Mouse (Mus musculus) liver, embryonic 14.5 days (tissue): ENCODE results near the gene Ghrh. TPM values are rescaled to one million over a fixed set of nuclear protein-coding genes. Genes with fewer than 3 reads are reported as not detected.

Experiments used
- ATAC-seq: fragments of 200-750 bp; cut with Nextera tagmentation; 2 replicates; pipeline ENCODE4 v1.8.0; 2017; ENCODE audit warnings: moderate number of reproducible peaks, mild to moderate bottlenecking, moderate library complexity; ENCODE audit not compliant: insufficient read depth
- DNase-seq, 3 experiments: peaks; one replicate each; pipeline ENCODE4 v3.0.0-alpha.2; 2012 to 2013; ENCODE audit warnings: low read depth in 3 of 3, low spot score in 3 of 3
- H3K27ac ChIP-seq: fragments of 300-500 bp; sonication (generic); 2 replicates; pipeline ENCODE4 v1.5.1; 2014; ENCODE audit warnings: moderate library complexity, mild to moderate bottlenecking, control low read depth, inconsistent platforms
- H3K27me3 ChIP-seq: fragments of 300-500 bp; sonication (generic); 2 replicates; pipeline ENCODE4 v1.6.1; 2014; ENCODE audit warnings: mild to moderate bottlenecking, low read length, moderate library complexity; ENCODE audit not compliant: control insufficient read depth, insufficient read depth
- H3K36me3 ChIP-seq: fragments of 300-500 bp; sonication (generic); replicated peaks from 2 replicates; pipeline ENCODE4 v1.6.1; 2014; ENCODE audit warnings: low read depth; ENCODE audit not compliant: control insufficient read depth, insufficient read depth
- H3K4me1 ChIP-seq, 2 experiments: fragments of 200-500 bp in 1 of 2; fragments of 300-500 bp in 1 of 2; sonication (generic) in 1 of 2; replicated peaks; 2 replicates each; pipeline ENCODE4 v1.6.1; 2012 to 2014; ENCODE audit warnings: antibody characterized with exemption in 1 of 2, inconsistent platforms in 1 of 2, low read length in 1 of 2; ENCODE audit not compliant: control insufficient read depth in 2 of 2, insufficient read depth in 2 of 2
- H3K4me2 ChIP-seq: fragments of 300-500 bp; sonication (generic); 2 replicates; pipeline ENCODE4 v1.6.1; 2014; ENCODE audit warnings: low read depth, mild to moderate bottlenecking, control low read depth, moderate library complexity
- H3K4me3 ChIP-seq, 2 experiments: fragments of 200-500 bp in 1 of 2; fragments of 300-500 bp in 1 of 2; sonication (generic) in 1 of 2; 2 replicates each; pipeline ENCODE4 v1.5.1; 2012 to 2014; ENCODE audit warnings: low read depth in 2 of 2, low read length in 2 of 2, mild to moderate bottlenecking in 2 of 2, control low read depth in 1 of 2, inconsistent platforms in 1 of 2, moderate library complexity in 1 of 2; ENCODE audit not compliant: insufficient read depth in 1 of 2
- H3K9ac ChIP-seq: fragments of 300-500 bp; sonication (generic); replicated peaks from 2 replicates; pipeline ENCODE4 v1.6.1; 2014; ENCODE audit warnings: mild to moderate bottlenecking, control low read depth, moderate library complexity
- H3K9me3 ChIP-seq: fragments of 300-500 bp; sonication (generic); 2 replicates; pipeline ENCODE4 v1.6.1; 2016; ENCODE audit warnings: low read length, mixed read lengths; ENCODE audit not compliant: control insufficient read depth
- CTCF ChIP-seq: IDR thresholded peaks from 2 replicates; pipeline ENCODE4 v1.5.1; 2016; ENCODE audit warnings: antibody characterized with exemption, low read depth, control low read depth
- EP300 ChIP-seq: IDR thresholded peaks from 2 replicates; pipeline ENCODE4 v1.6.1; 2016; ENCODE audit warnings: antibody characterized with exemption, low read depth
- WGBS: fragments of 180-500 bp; shearing (Covaris S2); extraction: QIAGEN DNeasy Blood & Tissue Kit; methylation state at CpG from one replicate; pipeline ENCODE4 v1.1.7; 2014; ENCODE audit not compliant: insufficient replicate concordance; 5-methylcytosine and 5-hydroxymethylcytosine counted together
- polyA plus RNA-seq, 2 experiments: library from polyadenylated mRNA; depleted of rRNA in 1 of 2; stranded (reverse) in 1 of 2; unstranded in 1 of 2; fragments of >200 nt; fragmentation: Nextera tagmentation in 1 of 2; extraction: Ambion mirVana in 1 of 2; gene quantifications; 2 replicates each; pipeline versions ENCODE4 v1.2.1 to v1.2.3; 2012 to 2014

Gene Ghrh
- polyA plus RNA-seq, 2 experiments, result 0.22 TPM; not detected in 1

DNA sequence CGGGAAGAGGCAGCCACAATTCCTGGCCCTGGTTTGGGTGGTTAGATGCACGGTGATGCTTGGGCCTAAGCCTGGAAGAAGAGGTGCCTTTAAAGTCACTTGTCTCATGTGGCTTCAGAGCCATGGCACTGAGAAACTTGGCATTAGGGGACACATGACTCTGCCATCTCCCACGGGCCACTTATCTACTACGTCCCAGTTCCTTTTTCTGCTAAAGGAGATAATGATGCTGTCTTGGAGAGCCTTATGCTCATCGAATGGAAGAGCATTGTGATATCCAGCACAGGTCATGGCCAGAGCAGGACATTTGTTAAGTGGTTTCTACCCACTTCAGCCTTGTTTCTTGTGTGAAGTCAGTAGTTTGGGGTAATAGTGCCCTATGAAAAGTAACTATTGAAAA, 58.3 kb downstream of the Ghrh start:
- DNase-seq (peak in 2 of 3 experiments; percentile 19 to 22), ATAC-seq (peak; percentile 71)
- WGBS, result 31% methylated on average over 5 of the region's 5 CpGs
- peak; percentile 47; the same call in 1 of the 2 replicates for TF ChIP-seq EP300
- no peak for TF ChIP-seq CTCF
- H3K4me2 ChIP-seq, result 0 out of 2 replicates have a peak overlapping the region, but pooled peaks have one; percentile 6
- no peaks in the 10 kb centered on the region for H3K9me3 ChIP-seq
- peaks cover 3 to 8% of the 10 kb centered on the region in 2 experiments; a peak in 3 of 4 replicates for H3K4me1 ChIP-seq
- H3K4me3 ChIP-seq, result no peak overlapping the region
- H3K27me3 ChIP-seq, result no peaks in the 10 kb centered on the region
- no peak overlapping the region for H3K9ac ChIP-seq
- peaks cover 67% of the 10 kb centered on the region for H3K36me3 ChIP-seq
- no peak overlapping the region for H3K27ac ChIP-seq

DNA sequence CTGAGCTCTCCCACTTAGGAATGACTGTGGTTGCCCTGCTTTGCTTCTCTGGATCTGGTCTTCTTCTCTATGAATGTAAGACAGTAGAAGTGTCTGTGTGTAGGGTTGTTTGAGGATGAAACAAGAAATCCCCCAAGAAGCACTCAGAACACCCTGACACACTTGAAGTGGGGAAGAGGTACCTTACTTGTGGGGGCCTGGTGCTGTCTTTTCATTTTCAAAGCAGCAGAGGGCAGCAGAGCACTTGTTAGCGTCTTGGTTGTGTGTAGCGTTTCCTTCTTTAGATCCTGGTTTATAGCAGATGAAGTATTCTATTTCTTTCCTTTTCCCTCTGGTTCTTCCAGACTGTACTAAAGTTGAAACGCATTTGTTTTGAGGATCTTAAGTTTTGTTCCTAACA, 59.8 kb downstream of the Ghrh start:
- TF ChIP-seq EP300 (no peak), CTCF (peak; percentile 68)
- ATAC-seq, result no peak
- WGBS, result 17% methylated on average over 3 of the region's 3 CpGs
- H3K9me3 ChIP-seq, result no peaks in the 10 kb centered on the region
- H3K9ac ChIP-seq, result no peak overlapping the region
- no peak overlapping the region for H3K4me2 ChIP-seq
- no peaks in the 10 kb centered on the region for H3K27me3 ChIP-seq
- peaks cover 3 to 8% of the 10 kb centered on the region in 2 experiments; a peak in 3 of 4 replicates for H3K4me1 ChIP-seq
- no peak overlapping the region for H3K4me3 ChIP-seq
- peaks cover 62% of the 10 kb centered on the region for H3K36me3 ChIP-seq
- peak; percentile 23 to 30 (median 28) for DNase-seq
- H3K27ac ChIP-seq, result no peak overlapping the region

DNA sequence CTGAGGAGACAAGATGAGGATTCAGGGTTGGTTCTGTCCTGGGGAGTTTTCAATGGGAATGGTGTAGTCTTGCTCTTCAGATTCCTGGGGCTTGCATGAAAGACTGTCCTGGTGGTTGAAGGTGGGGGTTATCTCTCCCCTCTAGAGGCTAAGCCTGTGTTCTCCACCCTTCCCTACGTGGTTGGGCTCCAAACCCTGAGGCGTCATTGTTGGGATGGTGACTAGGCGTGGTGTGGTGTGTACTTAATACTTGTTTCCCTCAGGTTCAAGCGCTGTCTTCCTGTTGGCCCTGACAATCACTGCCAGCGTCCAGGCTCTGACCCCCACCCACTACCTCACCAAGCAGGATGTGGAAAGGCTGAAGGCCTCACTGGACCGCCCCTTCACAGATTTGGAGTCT, 64.0 kb downstream of the Ghrh start:
- Histone ChIP-seq H3K9me3 (no peaks in the 10 kb centered on the region), H3K4me1 (peaks cover 11 to 13% of the 10 kb centered on the region in 2 experiments; a peak in 3 of 4 replicates), H3K27ac (no peak overlapping the region), H3K27me3 (no peaks in the 10 kb centered on the region), H3K4me2 (no peak overlapping the region), H3K4me3 (no peak overlapping the region), H3K9ac (no peak overlapping the region), H3K36me3 (peaks cover 32% of the 10 kb centered on the region)
- TF ChIP-seq EP300, result no peak
- no peak for TF ChIP-seq CTCF
- no peak for ATAC-seq
- DNase-seq, result no peak
- 62% methylated on average over 6 of the region's 6 CpGs for WGBS

Other genes with a start within 250 kb of the Ghrh start
- 8.5 and 11.9 TPM in 2 replicates for gene Samhd1, start 212.2 kb downstream of the Ghrh start, polyA plus RNA-seq (2012; rRNA removed)
- 17.6 and 18.0 TPM in 2 replicates for gene Samhd1, start 212.2 kb downstream of the Ghrh start, polyA plus RNA-seq (2014; fragmentation: Nextera tagmentation; extraction: Ambion mirVana)
- 9.9 and 14.4 TPM in 2 replicates for gene Rbl1, start 143.0 kb downstream of the Ghrh start, polyA plus RNA-seq (2012; rRNA removed)
- gene Rbl1, start 143.0 kb downstream of the Ghrh start, polyA plus RNA-seq (2014; fragmentation: Nextera tagmentation; extraction: Ambion mirVana), result 19.8 and 21.6 TPM in 2 replicates
- gene Rpn2, start 68.5 kb downstream of the Ghrh start, polyA plus RNA-seq (2012; rRNA removed), result 95.9 and 98.5 TPM in 2 replicates
- 128 and 140 TPM in 2 replicates for gene Rpn2, start 68.5 kb downstream of the Ghrh start, polyA plus RNA-seq (2014; fragmentation: Nextera tagmentation; extraction: Ambion mirVana)
- gene Mroh8, start 68.0 kb downstream of the Ghrh start, polyA plus RNA-seq (2012; rRNA removed), result 0.08 and 0.11 TPM in 2 replicates
- 0.05 and 0.08 TPM in 2 replicates for gene Mroh8, start 68.0 kb downstream of the Ghrh start, polyA plus RNA-seq (2014; fragmentation: Nextera tagmentation; extraction: Ambion mirVana)
- 13.4 and 14.6 TPM in 2 replicates for gene Manbal, start 20.1 kb upstream of the Ghrh start, polyA plus RNA-seq (2012; rRNA removed)
- gene Manbal, start 20.1 kb upstream of the Ghrh start, polyA plus RNA-seq (2014; fragmentation: Nextera tagmentation; extraction: Ambion mirVana), result 9.1 and 10.1 TPM in 2 replicates
- 2.3 and 2.4 TPM in 2 replicates for gene Src, start 70.9 kb upstream of the Ghrh start, polyA plus RNA-seq (2012; rRNA removed)
- 0.90 and 1.2 TPM in 2 replicates for gene Src, start 70.9 kb upstream of the Ghrh start, polyA plus RNA-seq (2014; fragmentation: Nextera tagmentation; extraction: Ambion mirVana)
- 12.8 and 21.0 TPM in 2 replicates for gene Nnat, start 212.6 kb upstream of the Ghrh start, polyA plus RNA-seq (2012; rRNA removed)
- gene Nnat, start 212.6 kb upstream of the Ghrh start, polyA plus RNA-seq (2014; fragmentation: Nextera tagmentation; extraction: Ambion mirVana), result 10.5 and 11.6 TPM in 2 replicates
- gene Blcap, start 223.8 kb upstream of the Ghrh start, polyA plus RNA-seq (2012; rRNA removed), result 5.7 and 7.1 TPM in 2 replicates
- 7.1 and 8.0 TPM in 2 replicates for gene Blcap, start 223.8 kb upstream of the Ghrh start, polyA plus RNA-seq (2014; fragmentation: Nextera tagmentation; extraction: Ambion mirVana)